Mouse (Mus musculus) CH12.LX (cell line): ENCODE measurements around the gene Yae1d1.
A peak's percentile ranks its signal among the peaks of the same experiment; 100 is the strongest.

Experiments
- ELF1 ChIP-seq: IDR thresholded peaks from 2 replicates; pipeline ENCODE4 v1.6.1; 2014; ENCODE audit warnings: low read depth, mild to moderate bottlenecking, inconsistent platforms, low read length, improper control_type of control experiment
- JUN ChIP-seq: IDR thresholded peaks from 2 replicates; pipeline ENCODE4 v1.6.1; 2011; ENCODE audit warnings: low read depth, mild to moderate bottlenecking, low read length, improper control_type of control experiment, moderate library complexity; ENCODE audit not compliant: insufficient read depth
- KAT2A ChIP-seq: IDR thresholded peaks from 2 replicates; pipeline ENCODE4 v1.6.1; 2012; ENCODE audit warnings: low read length, improper control_type of control experiment, inconsistent platforms; ENCODE audit not compliant: insufficient replicate concordance
- MAX ChIP-seq: IDR thresholded peaks from 2 replicates; pipeline ENCODE4 v1.6.1; 2011; ENCODE audit warnings: low read length, improper control_type of control experiment
- MXI1 ChIP-seq: IDR thresholded peaks from 2 replicates; pipeline ENCODE4 v1.6.1; 2011; ENCODE audit warnings: mild to moderate bottlenecking, low read depth, low read length, improper control_type of control experiment
- POLR2A ChIP-seq: IDR thresholded peaks from 2 replicates; pipeline ENCODE4 v1.6.1; 2011; ENCODE audit warnings: low read depth, mild to moderate bottlenecking, improper control_type of control experiment, low read length
- RAD21 ChIP-seq: IDR thresholded peaks from 2 replicates; pipeline ENCODE4 v1.6.1; 2011; ENCODE audit warnings: low read depth, mild to moderate bottlenecking, low read length, improper control_type of control experiment, moderate library complexity
- SIN3A ChIP-seq: IDR thresholded peaks from 2 replicates; pipeline ENCODE4 v1.6.1; 2012; ENCODE audit warnings: low read length, improper control_type of control experiment, inconsistent platforms
- TBP ChIP-seq: conservative IDR thresholded peaks from 2 replicates; pipeline ENCODE4 v1.6.1; 2011; ENCODE audit warnings: low read depth, low read length, improper control_type of control experiment

GRCm38 (mm10) chr13:17943306-17944077, 49.7 kb downstream of the Yae1d1 start:
- no peak for TF ChIP-seq POLR2A
- TF ChIP-seq RAD21 = no peak
- TF ChIP-seq MAX = no peak
- TF ChIP-seq SIN3A = peak; percentile 66
- TF ChIP-seq TBP = no peak
- no peak for TF ChIP-seq KAT2A
- TF ChIP-seq ELF1 = no peak
- TF ChIP-seq JUN = no peak
- TF ChIP-seq MXI1 = no peak
